Comparison of ENCODE assay signal across 9 mouse cellular contexts in genomic region chrX:56649549-56650354, GRCm38 (mm10). TPM values are rescaled to one million over a fixed set of nuclear protein-coding genes. Genes with fewer than 3 reads are reported as not detected.
DNase-seq lines count a peak whose midpoint lies in the region; ATAC-seq lines count a peak whose summit lies in the region.
"Had no signal": no experiment of that assay in that cellular context is flagged by ENCODE, and none has a peak within 500 bp of the region (broad histone marks: within the 10 kb centered on the region; RNA-seq: fewer than 3 reads in every experiment).

No protein-coding gene starts in this region.

- no peak overlapping the region for H3K4me3 ChIP-seq in hindbrain, embryonic 11.5 days (ENCODE audit: low read depth, low read length)
- no peak overlapping the region for H3K4me3 ChIP-seq in hindbrain, embryonic 10.5 days
- no peak overlapping the region for H3K4me3 ChIP-seq in hindbrain, embryonic 16.5 days (ENCODE audit: low read length)
- H3K4me3 ChIP-seq: megakaryocyte, embryonic 14.5 days had no signal

- no peaks in the 10 kb centered on the region for H3K27me3 ChIP-seq in hindbrain, embryonic 11.5 days (ENCODE audit: control insufficient read depth, insufficient read depth, low read length)
- H3K27me3 ChIP-seq in hindbrain, embryonic 10.5 days (ENCODE audit: insufficient read depth, poor library complexity, severe bottlenecking): no peaks in the 10 kb centered on the region
- no peaks in the 10 kb centered on the region for H3K27me3 ChIP-seq in hindbrain, embryonic 16.5 days (replicated peaks; ENCODE audit: control insufficient read depth, insufficient read depth, low read length)
- H3K27me3 ChIP-seq: megakaryocyte, embryonic 14.5 days had no signal

- H3K27ac ChIP-seq in hindbrain, embryonic 11.5 days (ENCODE audit: low read depth, low read length): no peak overlapping the region
- no peak overlapping the region for H3K27ac ChIP-seq in hindbrain, embryonic 10.5 days
- no peak overlapping the region for H3K27ac ChIP-seq in hindbrain, embryonic 16.5 days (ENCODE audit: low read depth, low read length)

- H3K4me1 ChIP-seq in hindbrain, embryonic 11.5 days (replicated peaks; ENCODE audit: control insufficient read depth, insufficient read depth, low read length): no peaks in the 10 kb centered on the region
- H3K4me1 ChIP-seq in hindbrain, embryonic 10.5 days (replicated peaks): peaks cover 5% of the 10 kb centered on the region; the same call in 1 of the 2 replicates
- H3K4me1 ChIP-seq in hindbrain, embryonic 16.5 days (ENCODE audit: control insufficient read depth, insufficient read depth, low read depth, low read length): no peaks in the 10 kb centered on the region

- H3K9ac ChIP-seq in hindbrain, embryonic 11.5 days (ENCODE audit: low read depth, low read length): no peak overlapping the region
- no peak overlapping the region for H3K9ac ChIP-seq in hindbrain, embryonic 16.5 days (ENCODE audit: low read depth, low read length)

- no peak overlapping the region for H3K4me2 ChIP-seq in hindbrain, embryonic 11.5 days (replicated peaks; ENCODE audit: low read depth, low read length)
- no peak overlapping the region for H3K4me2 ChIP-seq in hindbrain, embryonic 16.5 days (ENCODE audit: low read length)

- ATAC-seq in hindbrain, embryonic 11.5 days (ENCODE audit: low FRiP score): 0 out of 2 replicates have a peak, but pooled peaks have one; percentile 43
- ATAC-seq in hindbrain, embryonic 16.5 days: peak; percentile 58

- peak; percentile 25 for DNase-seq in hindbrain, embryonic 11.5 days (ENCODE audit: low spot score)
- no peak for DNase-seq in hindbrain, embryonic 10.5 days (ENCODE audit: low spot score)
- peak; percentile 68 for DNase-seq in 3T3-L1 (ENCODE audit: low read depth, low spot score)
- DNase-seq in ZHBTc4 (ENCODE audit: low read depth, low spot score): peak; percentile 15
- no peak for DNase-seq in urinary bladder, postnatal 4 days (ENCODE audit: low spot score in 2 of 2)
- no peak for DNase-seq in ovary, postnatal 10 days (ENCODE audit: low spot score)
- DNase-seq in kidney, adult 18-20 months: no peak

- no peaks in the 10 kb centered on the region for H3K36me3 ChIP-seq in hindbrain, embryonic 11.5 days (ENCODE audit: control insufficient read depth, insufficient read depth, low read length)
- no peaks in the 10 kb centered on the region for H3K36me3 ChIP-seq in hindbrain, embryonic 10.5 days
- no peaks in the 10 kb centered on the region for H3K36me3 ChIP-seq in hindbrain, embryonic 16.5 days (ENCODE audit: control insufficient read depth, insufficient read depth, low read length)

- 41% methylated on average over 7 of the region's 7 CpGs for WGBS in hindbrain, embryonic 11.5 days
- WGBS in hindbrain, embryonic 10.5 days: 45% methylated on average over 7 of the region's 7 CpGs
- 43% methylated on average over 7 of the region's 7 CpGs for WGBS in hindbrain, embryonic 16.5 days

- H3K9me3 ChIP-seq in hindbrain, embryonic 11.5 days (ENCODE audit: control insufficient read depth, low read length): no peaks in the 10 kb centered on the region
- no peaks in the 10 kb centered on the region for H3K9me3 ChIP-seq in hindbrain, embryonic 10.5 days
- H3K9me3 ChIP-seq in hindbrain, embryonic 16.5 days (ENCODE audit: control insufficient read depth, low read length): no peaks in the 10 kb centered on the region
- H3K9me3 ChIP-seq: megakaryocyte, embryonic 14.5 days had no signal

RNA-seq across cellular contexts. Expression of gene Slc9a6, which starts 40.2 kb away (rescaled TPM):
- 14.0 and 16.1 TPM in 2 replicates for polyA plus RNA-seq in hindbrain, embryonic 11.5 days (2014; fragmentation: Nextera tagmentation; extraction: Ambion mirVana)
- polyA plus RNA-seq in hindbrain, embryonic 10.5 days (2016; fragmentation: Nextera tagmentation; extraction: Ambion mirVana): 13.3 and 15.6 TPM in 2 replicates
- 75.7 and 79.0 TPM in 2 replicates for polyA plus RNA-seq in hindbrain, embryonic 16.5 days (2015; fragmentation: Nextera tagmentation; extraction: Ambion mirVana)

RNA-seq across cellular contexts. Expression of gene Mmgt1, which starts 51.9 kb away (rescaled TPM):
- polyA plus RNA-seq in hindbrain, embryonic 11.5 days (2014; fragmentation: Nextera tagmentation; extraction: Ambion mirVana): 49.1 and 50.1 TPM in 2 replicates
- polyA plus RNA-seq in hindbrain, embryonic 10.5 days (2016; fragmentation: Nextera tagmentation; extraction: Ambion mirVana): 38.9 and 39.6 TPM in 2 replicates
- polyA plus RNA-seq in hindbrain, embryonic 16.5 days (2015; fragmentation: Nextera tagmentation; extraction: Ambion mirVana): 52.9 and 57.8 TPM in 2 replicates

Comparison
In these comparisons a context has a peak if more than half of its experiments do, and no peak if none do; other contexts are left out.
1. DNase-seq: peak in hindbrain, embryonic 11.5 days (single experiment), 3T3-L1 (single experiment) and ZHBTc4 (single experiment); none in hindbrain, embryonic 10.5 days (single experiment), urinary bladder, postnatal 4 days (0 of 2), ovary, postnatal 10 days (single experiment) and kidney, adult 18-20 months (single experiment).